Mouse (Mus musculus): Measurements from ENCODE around the gene Klc4. TPM values are rescaled to one million over a fixed set of nuclear protein-coding genes. Genes with fewer than 3 reads are reported as not detected.
A peak's percentile ranks its signal among the peaks of the same experiment; 100 is the strongest.

Gene Klc4
- total and polyA plus RNA-seq, 2 experiments from 2014 or later: 21.3 to 32.7 TPM

- peak; percentile 30; the same call in 1 of the 2 replicates for ATAC-seq
- WGBS: 14% methylated on average over 12 of the region's 12 CpGs
- TF ChIP-seq CTCF (IDR thresholded peaks at IDR 0.05; ENCODE audit: low read depth): no peak; the same call in 1 of the 2 replicates
- Histone ChIP-seq H3K27me3 (ENCODE audit: insufficient read depth, low read length) (no peaks in the 10 kb centered on the region), H3K9me3 (ENCODE audit: low read length) (no peaks in the 10 kb centered on the region), H3K4me1 (ENCODE audit: insufficient read depth) (peaks cover 8% of the 10 kb centered on the region; the same call in 1 of the 2 replicates), H3K27ac (ENCODE audit: low read depth, low read length) (peak overlapping the region; percentile 40), H3K9ac (no peak overlapping the region), H3K36me3 (ENCODE audit: insufficient read depth) (peaks cover 16% of the 10 kb centered on the region), H3K4me3 (ENCODE audit: low read depth, low read length) (peak overlapping the region; percentile 97), H3K4me2 (ENCODE audit: low read depth) (peak overlapping the region; percentile 78)
- DNase-seq: no peak
Measured at GRCm38 (mm10) chr17:46629685-46630441, 16.0 kb downstream of the Klc4 start.

DNA sequence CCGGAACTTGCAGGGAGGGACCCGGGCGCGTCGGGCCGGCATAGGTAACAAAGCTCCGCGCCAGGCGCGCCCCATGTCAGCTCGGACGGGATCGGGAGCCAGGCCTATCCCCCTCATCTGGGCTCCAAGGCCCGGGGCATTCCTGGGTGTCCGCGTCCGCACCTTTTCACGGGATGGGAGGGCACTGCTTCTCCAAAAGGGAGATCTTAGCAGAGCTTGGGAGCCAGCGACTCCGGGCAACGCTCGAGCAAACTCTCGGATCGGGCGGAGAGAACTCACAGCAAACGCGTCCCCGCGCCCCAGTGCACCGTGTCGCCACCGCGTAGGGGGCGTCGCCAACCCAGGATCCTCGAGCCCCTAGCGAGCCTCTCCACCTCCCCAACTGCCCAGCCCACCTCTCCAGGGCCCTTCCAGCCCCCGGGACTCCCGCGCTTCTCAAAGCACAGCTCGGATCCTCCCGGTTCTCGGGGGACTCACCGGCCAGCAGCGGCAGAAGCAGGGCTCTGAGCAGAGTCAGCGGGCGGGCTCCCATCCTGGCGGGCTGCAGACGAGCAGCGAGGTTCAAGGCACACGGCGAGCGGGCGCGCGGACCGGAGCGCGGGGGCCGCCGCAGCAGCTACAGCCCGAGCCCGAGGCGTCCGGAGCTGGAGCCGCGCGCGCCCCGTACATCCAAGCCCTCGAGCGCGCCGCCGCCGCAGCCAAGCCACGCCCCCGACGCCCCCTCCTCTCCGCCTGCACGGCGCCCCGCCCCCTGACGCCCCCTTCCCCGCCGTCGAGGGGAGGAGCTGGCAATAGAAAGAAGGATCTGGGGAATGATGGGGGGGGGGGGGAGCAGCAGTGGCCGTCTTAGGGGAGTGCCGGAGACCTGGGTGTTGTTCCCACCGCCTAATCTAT, 16.8 kb downstream of the Klc4 start, which contains the start of gene Ptk7:
Ptk7 (minus strand) TSS at position 714 of the 894 bp plus-strand sequence.
- Histone ChIP-seq H3K9ac (peak within 1 kb of the TSS; percentile 91), H3K36me3 (ENCODE audit: insufficient read depth) (peaks cover 16% of the 10 kb centered on the region), H3K27me3 (ENCODE audit: insufficient read depth, low read length) (no peaks in the 10 kb centered on the region), H3K4me1 (ENCODE audit: insufficient read depth) (peaks cover 15% of the 10 kb centered on the region), H3K4me2 (ENCODE audit: low read depth) (peak within 1 kb of the TSS; percentile 78), H3K4me3 (ENCODE audit: low read depth, low read length) (peak within 1 kb of the TSS; percentile 97), H3K27ac (ENCODE audit: low read depth, low read length) (peak within 1 kb of the TSS; percentile 85), H3K9me3 (ENCODE audit: low read length) (no peaks in the 10 kb centered on the region)
- peak; percentile 93 for DNase-seq
- TF ChIP-seq CTCF (IDR thresholded peaks at IDR 0.05; ENCODE audit: low read depth): no peak; the same call in 1 of the 2 replicates
- ATAC-seq: peak; percentile 88
- 1% methylated on average over 65 of the region's 90 CpGs for WGBS

DNA sequence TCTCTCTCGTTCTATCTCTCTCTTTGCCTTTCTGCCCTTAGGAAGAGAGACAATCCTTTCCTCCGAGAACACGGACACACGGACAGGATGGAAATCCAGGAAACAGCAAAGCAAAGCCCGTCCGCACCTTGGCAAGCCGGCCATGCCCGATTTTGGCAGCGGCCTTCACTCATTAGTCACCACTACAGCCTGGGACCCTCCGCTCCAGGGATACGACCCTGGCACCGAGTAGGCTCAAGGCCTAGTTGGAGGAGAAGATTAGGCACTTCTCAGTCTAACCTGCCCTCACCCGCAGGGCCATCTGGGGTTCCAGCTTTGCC, 17.4 kb downstream of the Klc4 start:
- Histone ChIP-seq H3K4me3 (ENCODE audit: low read depth, low read length) (peak overlapping the region; percentile 97), H3K4me2 (ENCODE audit: low read depth) (peak overlapping the region; percentile 78), H3K27me3 (ENCODE audit: insufficient read depth, low read length) (no peaks in the 10 kb centered on the region), H3K9me3 (ENCODE audit: low read length) (no peaks in the 10 kb centered on the region), H3K4me1 (ENCODE audit: insufficient read depth) (peaks cover 21% of the 10 kb centered on the region), H3K36me3 (ENCODE audit: insufficient read depth) (peaks cover 16% of the 10 kb centered on the region), H3K9ac (peak overlapping the region; percentile 91), H3K27ac (ENCODE audit: low read depth, low read length) (peak overlapping the region; percentile 85)
- TF ChIP-seq CTCF (IDR thresholded peaks at IDR 0.05; ENCODE audit: low read depth): no peak
- ATAC-seq: peak; percentile 9
- WGBS: 0% methylated on average over 12 of the region's 13 CpGs
- peak; percentile 59 for DNase-seq

- Histone ChIP-seq H3K4me3 (ENCODE audit: low read depth, low read length) (0 out of 2 replicates have a peak overlapping the region, but pooled peaks have one; percentile 97), H3K9me3 (ENCODE audit: low read length) (no peaks in the 10 kb centered on the region), H3K36me3 (ENCODE audit: insufficient read depth) (peaks cover 10% of the 10 kb centered on the region), H3K4me1 (ENCODE audit: insufficient read depth) (peaks cover 22% of the 10 kb centered on the region), H3K27me3 (ENCODE audit: insufficient read depth, low read length) (no peaks in the 10 kb centered on the region), H3K4me2 (ENCODE audit: low read depth) (peak overlapping the region; percentile 78), H3K9ac (no peak overlapping the region), H3K27ac (ENCODE audit: low read depth, low read length) (no peak overlapping the region)
- no peak for TF ChIP-seq CTCF (IDR thresholded peaks at IDR 0.05; ENCODE audit: low read depth)
- ATAC-seq (no peak), DNase-seq (no peak)
- WGBS: 59% methylated on average over 6 of the region's 6 CpGs
Measured at GRCm38 (mm10) chr17:46627409-46627808, 18.4 kb downstream of the Klc4 start.

- H3K9me3 ChIP-seq (ENCODE audit: low read length): no peaks in the 10 kb centered on the region
- H3K9ac ChIP-seq: no peak overlapping the region
- ATAC-seq (no peak), DNase-seq (no peak)
- no peak for TF ChIP-seq CTCF (IDR thresholded peaks at IDR 0.05; ENCODE audit: low read depth)
- no peak overlapping the region for H3K4me2 ChIP-seq (ENCODE audit: low read depth)
- no peaks in the 10 kb centered on the region for H3K27me3 ChIP-seq (ENCODE audit: insufficient read depth, low read length)
- no peaks in the 10 kb centered on the region for H3K36me3 ChIP-seq (ENCODE audit: insufficient read depth)
- 71% methylated on average over 12 of the region's 12 CpGs for WGBS
- H3K4me3 ChIP-seq (ENCODE audit: low read depth, low read length): no peak overlapping the region
- no peak overlapping the region for H3K27ac ChIP-seq (ENCODE audit: low read depth, low read length)
- H3K4me1 ChIP-seq (ENCODE audit: insufficient read depth): peaks cover 32% of the 10 kb centered on the region
Measured at GRCm38 (mm10) chr17:46624598-46624997, 21.2 kb downstream of the Klc4 start.

GRCm38 (mm10) chr17:46623819-46624557, 21.8 kb downstream of the Klc4 start:
- 18% methylated on average over 10 of the region's 10 CpGs for WGBS
- peaks cover 38% of the 10 kb centered on the region for H3K4me1 ChIP-seq (ENCODE audit: insufficient read depth)
- no peak overlapping the region for H3K4me2 ChIP-seq (ENCODE audit: low read depth)

More at GRCm38 (mm10) chr17:46623819-46624557, 21.8 kb downstream of the Klc4 start:
- no peak for DNase-seq
- no peak for ATAC-seq
- Histone ChIP-seq H3K9me3 (ENCODE audit: low read length) (no peaks in the 10 kb centered on the region), H3K27me3 (ENCODE audit: insufficient read depth, low read length) (no peaks in the 10 kb centered on the region), H3K9ac (no peak overlapping the region), H3K36me3 (ENCODE audit: insufficient read depth) (no peaks in the 10 kb centered on the region), H3K27ac (ENCODE audit: low read depth, low read length) (no peak overlapping the region), H3K4me3 (ENCODE audit: low read depth, low read length) (no peak overlapping the region)
- TF ChIP-seq CTCF (IDR thresholded peaks at IDR 0.05; ENCODE audit: low read depth): peak; percentile 31; the same call in 1 of the 2 replicates
